Mouse (Mus musculus) E14TG2a.4 (cell line): ENCODE results near the gene Cplx3.

Experiments used
- CTCF ChIP-seq: conservative IDR thresholded peaks from 2 replicates; pipeline ENCODE4 v1.5.1; 2014; ENCODE audit warnings: low read length
- NANOG ChIP-seq: IDR thresholded peaks from 2 replicates; pipeline ENCODE4 v1.6.1; 2014; ENCODE audit warnings: borderline replicate concordance, low read length, mixed read lengths

- TF ChIP-seq CTCF (no peak), NANOG (no peak)
Measured at GRCm38 (mm10) chr9:57597929-57598382, 8.1 kb downstream of the Cplx3 start.
